Mouse (Mus musculus): ENCODE results near the gene Grrp1. TPM values are rescaled to one million over a fixed set of nuclear protein-coding genes. Genes with fewer than 3 reads are reported as not detected.

The Grrp1 gene
- polyA plus RNA-seq, 1 experiment from 2014 or later, result 16.9 TPM

DNA sequence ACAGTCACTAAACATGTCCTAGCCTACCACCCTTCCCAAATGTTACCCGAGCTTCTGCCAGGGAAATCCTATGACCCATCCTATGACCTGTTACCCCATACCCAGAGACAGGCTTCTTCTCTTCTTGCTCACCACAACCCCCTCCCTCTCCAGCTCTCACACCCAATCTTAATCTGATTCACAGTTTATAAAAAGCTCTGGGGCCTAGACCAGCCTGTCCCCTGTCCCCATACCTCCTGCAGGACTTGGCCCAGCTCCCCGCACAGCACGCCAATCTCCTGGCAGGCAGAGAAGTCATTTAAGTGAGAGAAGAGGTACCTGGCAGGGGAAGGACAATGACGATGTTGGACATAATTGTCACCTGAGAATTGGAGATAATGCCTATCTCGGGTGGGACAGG lies 19.0 kb downstream of the Grrp1 start:
- ATAC-seq (ENCODE audit: low FRiP score), result no peak
- WGBS, result 84% methylated on average over 5 of the region's 5 CpGs

DNA sequence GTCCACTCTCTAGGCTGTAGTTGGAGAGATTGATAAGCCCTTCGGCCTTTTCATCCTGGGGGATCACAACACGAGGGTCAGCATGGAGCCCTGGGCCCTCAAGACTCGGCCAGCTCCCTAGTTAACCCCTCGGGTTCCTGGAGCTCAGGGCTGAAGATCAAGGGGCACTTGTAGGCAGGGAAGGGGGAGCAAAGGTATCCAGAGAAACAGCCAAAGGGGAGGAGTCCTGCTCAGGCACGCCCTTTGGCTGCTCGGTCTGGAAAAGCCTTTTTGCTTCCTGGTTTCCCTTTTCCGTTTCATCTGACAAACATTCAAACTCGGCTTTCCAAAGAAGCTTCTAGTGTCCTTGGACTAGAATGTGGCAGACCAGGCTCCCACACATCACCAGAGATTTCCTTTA lies 23.5 kb downstream of the Grrp1 start:
- DNase-seq (ENCODE audit: low spot score) (no peak), ATAC-seq (ENCODE audit: low FRiP score) (no peak)
- no peak overlapping the region for H3K4me3 ChIP-seq (replicated peaks; ENCODE audit: low read length)
- H3K9ac ChIP-seq, result no peak overlapping the region
- WGBS, result 49% methylated on average over 8 of the region's 8 CpGs
- no peak overlapping the region for H3K4me2 ChIP-seq (replicated peaks)
- H3K27ac ChIP-seq, result no peak overlapping the region
- no peaks in the 10 kb centered on the region for H3K4me1 ChIP-seq (replicated peaks; ENCODE audit: control insufficient read depth, insufficient read depth, low read length)
- no peaks in the 10 kb centered on the region for H3K9me3 ChIP-seq (ENCODE audit: control insufficient read depth, low read length)
- H3K36me3 ChIP-seq (replicated peaks; ENCODE audit: control insufficient read depth, insufficient read depth), result no peaks in the 10 kb centered on the region
- H3K27me3 ChIP-seq (ENCODE audit: control insufficient read depth, insufficient read depth, low read length), result no peaks in the 10 kb centered on the region

More for the DNA sequence above, 19.0 kb downstream of the Grrp1 start:
- no peaks in the 10 kb centered on the region for H3K36me3 ChIP-seq (replicated peaks; ENCODE audit: control insufficient read depth, insufficient read depth)
- 0 out of 2 replicates have a peak, but pooled peaks cover 6% of the 10 kb centered on the region for H3K4me1 ChIP-seq (replicated peaks; ENCODE audit: control insufficient read depth, insufficient read depth, low read length)
- DNase-seq (ENCODE audit: low spot score), result no peak
- H3K4me2 ChIP-seq (replicated peaks), result no peak overlapping the region
- no peaks in the 10 kb centered on the region for H3K9me3 ChIP-seq (ENCODE audit: control insufficient read depth, low read length)
- H3K9ac ChIP-seq, result no peak overlapping the region
- peaks cover 18% of the 10 kb centered on the region for H3K27me3 ChIP-seq (ENCODE audit: control insufficient read depth, insufficient read depth, low read length)
- H3K27ac ChIP-seq, result no peak overlapping the region
- H3K4me3 ChIP-seq (replicated peaks; ENCODE audit: low read length), result no peak overlapping the region

DNA sequence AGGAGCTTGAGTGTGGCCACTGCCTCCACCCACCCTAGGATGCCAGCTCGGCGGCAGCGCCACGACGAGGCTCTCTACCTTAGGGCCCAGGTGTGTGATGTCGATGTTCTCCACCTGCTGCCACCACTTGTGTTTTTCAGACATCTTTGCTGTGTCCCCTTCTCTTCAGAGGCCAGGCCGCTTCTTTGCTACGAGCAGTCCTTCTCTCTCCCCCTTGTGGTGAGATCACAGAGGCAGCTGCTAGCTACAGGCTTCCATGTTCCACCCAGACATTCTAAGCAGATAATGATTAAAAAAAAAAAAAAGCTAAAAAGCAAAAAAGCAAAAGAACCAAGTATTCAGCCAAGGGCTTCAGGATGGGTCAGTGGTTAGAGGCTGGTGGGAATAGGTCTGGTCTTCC lies 26.7 kb downstream of the Grrp1 start, which contains the start of gene Catsper4:
TSS of gene Catsper4 (minus strand) at position 190 of the 400 bp plus-strand sequence.
- Histone ChIP-seq H3K4me2 (replicated peaks) (no peak within 1 kb of the TSS), H3K4me1 (replicated peaks; ENCODE audit: control insufficient read depth, insufficient read depth, low read length) (no peaks in the 10 kb centered on the region), H3K9ac (no peak within 1 kb of the TSS), H3K4me3 (replicated peaks; ENCODE audit: low read length) (no peak within 1 kb of the TSS), H3K27me3 (ENCODE audit: control insufficient read depth, insufficient read depth, low read length) (no peaks in the 10 kb centered on the region), H3K36me3 (replicated peaks; ENCODE audit: control insufficient read depth, insufficient read depth) (no peaks in the 10 kb centered on the region), H3K27ac (no peak within 1 kb of the TSS), H3K9me3 (ENCODE audit: control insufficient read depth, low read length) (no peaks in the 10 kb centered on the region)
- DNase-seq (ENCODE audit: low spot score), result no peak
- 74% methylated on average over 8 of the region's 8 CpGs for WGBS
- ATAC-seq (ENCODE audit: low FRiP score), result no peak

DNA sequence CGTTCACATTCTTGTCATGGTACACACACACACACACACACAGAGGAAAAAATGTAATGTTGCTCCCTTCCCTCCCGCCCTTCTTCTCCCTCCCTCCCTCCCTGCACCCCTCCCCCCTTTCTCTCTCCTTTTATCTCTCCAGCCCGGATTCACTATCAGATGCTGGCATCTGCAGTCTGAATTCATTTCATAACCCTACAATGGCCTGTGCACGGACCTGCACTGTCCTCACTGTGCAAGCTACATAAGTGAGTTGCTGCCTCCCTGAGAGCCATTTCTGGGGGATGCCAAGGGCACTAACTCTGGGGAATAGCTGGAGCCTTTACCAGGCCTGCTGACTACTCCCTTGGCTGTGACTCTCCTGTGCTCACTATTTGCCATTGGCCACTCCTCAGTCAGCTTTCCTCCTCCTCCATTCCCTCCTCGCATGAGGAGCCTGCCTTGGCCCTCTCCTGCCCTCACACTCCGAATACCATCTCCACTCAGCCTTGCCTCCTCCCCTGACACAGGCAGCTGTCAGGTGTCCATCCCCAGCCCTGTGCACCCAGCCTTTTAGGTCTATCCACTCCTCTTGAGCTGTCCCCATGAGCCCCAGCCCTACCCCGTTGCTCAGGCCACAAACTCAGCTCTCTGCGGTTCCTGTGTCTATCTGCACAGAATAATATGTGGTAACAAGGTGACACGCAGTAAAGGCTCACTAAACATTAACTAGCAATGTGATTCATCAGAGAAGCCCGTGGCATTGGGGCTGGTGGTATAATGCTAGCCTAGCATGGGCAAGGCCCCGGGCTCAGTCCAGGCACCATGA lies 30.9 kb downstream of the Grrp1 start:
- Histone ChIP-seq H3K27ac (no peak overlapping the region), H3K9me3 (ENCODE audit: control insufficient read depth, low read length) (no peaks in the 10 kb centered on the region), H3K4me1 (replicated peaks; ENCODE audit: control insufficient read depth, insufficient read depth, low read length) (no peaks in the 10 kb centered on the region), H3K9ac (no peak overlapping the region), H3K4me3 (replicated peaks; ENCODE audit: low read length) (no peak overlapping the region), H3K36me3 (replicated peaks; ENCODE audit: control insufficient read depth, insufficient read depth) (no peaks in the 10 kb centered on the region), H3K4me2 (replicated peaks) (no peak overlapping the region), H3K27me3 (ENCODE audit: control insufficient read depth, insufficient read depth, low read length) (no peaks in the 10 kb centered on the region)
- DNase-seq (ENCODE audit: low spot score) (no peak), ATAC-seq (ENCODE audit: low FRiP score) (no peak)
- 64% methylated on average over 11 of the region's 11 CpGs for WGBS

DNA sequence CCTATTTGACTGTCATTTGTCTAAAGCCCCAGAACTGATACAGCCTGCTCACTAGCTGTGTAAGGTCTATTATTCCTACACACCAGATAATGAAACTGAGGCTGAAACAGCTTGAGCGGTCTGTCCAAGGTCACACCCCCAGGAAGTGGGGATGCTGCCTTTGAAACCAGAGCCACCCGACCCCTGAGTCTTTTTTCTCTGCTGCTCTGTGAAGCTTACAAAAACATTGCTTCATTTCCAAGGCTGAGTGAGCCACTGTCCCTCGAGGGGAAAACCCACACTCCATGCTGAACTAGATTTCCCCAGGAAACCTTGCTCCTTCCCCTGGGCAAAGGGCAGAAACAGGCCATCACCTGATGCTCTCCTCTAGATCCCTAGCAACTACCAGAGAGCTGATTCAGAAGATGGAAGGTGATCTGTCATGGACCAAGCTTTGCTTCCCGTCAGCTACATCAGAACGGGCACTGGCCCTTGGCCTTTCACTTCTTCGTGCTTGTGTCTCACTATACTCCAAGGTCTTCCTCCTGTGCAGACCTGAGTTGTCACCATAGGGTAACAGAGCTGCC lies 47.3 kb downstream of the Grrp1 start:
- Histone ChIP-seq H3K4me1 (replicated peaks; ENCODE audit: control insufficient read depth, insufficient read depth, low read length) (no peaks in the 10 kb centered on the region), H3K27ac (no peak overlapping the region), H3K36me3 (replicated peaks; ENCODE audit: control insufficient read depth, insufficient read depth) (no peaks in the 10 kb centered on the region), H3K27me3 (ENCODE audit: control insufficient read depth, insufficient read depth, low read length) (no peaks in the 10 kb centered on the region), H3K4me2 (replicated peaks) (no peak overlapping the region), H3K9me3 (ENCODE audit: control insufficient read depth, low read length) (no peaks in the 10 kb centered on the region), H3K9ac (no peak overlapping the region), H3K4me3 (replicated peaks; ENCODE audit: low read length) (no peak overlapping the region)
- ATAC-seq (ENCODE audit: low FRiP score) (no peak), DNase-seq (ENCODE audit: low spot score) (no peak)
- 71% methylated on average over 6 of the region's 6 CpGs for WGBS

DNA sequence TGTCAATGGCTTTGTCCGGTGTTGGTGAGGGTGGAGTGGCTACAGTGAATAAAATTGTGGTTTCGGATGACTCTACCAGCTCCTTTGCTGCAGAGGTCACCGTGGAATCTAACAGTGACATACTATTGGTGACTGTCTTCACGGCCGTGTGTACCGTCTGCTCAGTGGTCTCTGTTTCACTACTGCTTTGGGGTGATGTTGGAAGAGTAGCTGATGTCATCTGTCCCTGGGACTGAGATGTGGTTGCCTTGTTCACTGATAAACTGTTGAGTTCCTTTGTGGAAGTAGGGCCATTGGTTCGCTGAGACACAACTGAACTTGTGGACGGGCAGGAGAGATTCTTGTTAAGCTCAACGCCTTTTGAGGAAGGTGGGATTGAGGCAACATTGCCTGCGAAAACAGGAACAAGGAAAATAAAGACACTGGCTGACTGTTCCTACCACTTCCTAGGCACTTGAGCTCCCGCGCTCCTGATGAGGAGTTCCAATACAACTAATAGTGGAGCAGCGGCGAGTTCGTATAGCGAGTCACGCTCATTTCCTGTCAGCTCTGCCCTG lies 50.5 kb downstream of the Grrp1 start:
- ATAC-seq (ENCODE audit: low FRiP score) (no peak), DNase-seq (ENCODE audit: low spot score) (no peak)
- WGBS, result 90% methylated on average over 17 of the region's 17 CpGs

DNA sequence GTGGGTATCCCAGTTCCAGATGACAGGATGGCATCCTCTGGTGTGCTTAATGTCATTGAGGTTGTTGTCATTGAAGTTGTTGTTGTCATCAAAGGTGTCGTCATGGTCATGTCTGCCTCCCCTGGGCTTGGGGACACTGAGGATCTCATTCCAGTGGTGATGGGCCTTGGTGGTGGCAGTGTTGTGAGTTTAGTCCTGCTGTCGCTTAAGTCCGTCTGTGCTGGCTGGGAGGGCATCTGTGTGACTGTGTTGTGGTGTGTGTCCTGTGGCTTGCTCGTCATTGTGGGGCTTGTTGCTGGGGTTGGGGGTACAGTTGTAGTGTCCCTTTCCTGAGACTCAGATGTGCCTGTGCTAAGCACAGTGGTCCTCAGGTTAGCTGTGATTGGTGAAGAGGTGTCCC lies 51.0 kb downstream of the Grrp1 start, which contains the start of gene Gm7534:
TSS of gene Gm7534 (minus strand) at position 101 of the 400 bp plus-strand sequence.
- no peak for DNase-seq (ENCODE audit: low spot score)
- H3K36me3 ChIP-seq (replicated peaks; ENCODE audit: control insufficient read depth, insufficient read depth), result no peaks in the 10 kb centered on the region
- H3K27me3 ChIP-seq (ENCODE audit: control insufficient read depth, insufficient read depth, low read length), result no peaks in the 10 kb centered on the region
- ATAC-seq (ENCODE audit: low FRiP score), result no peak
- H3K9ac ChIP-seq, result no peak within 1 kb of the TSS
- no peak within 1 kb of the TSS for H3K4me2 ChIP-seq (replicated peaks)
- no peaks in the 10 kb centered on the region for H3K4me1 ChIP-seq (replicated peaks; ENCODE audit: control insufficient read depth, insufficient read depth, low read length)
- no peak within 1 kb of the TSS for H3K4me3 ChIP-seq (replicated peaks; ENCODE audit: low read length)
- H3K27ac ChIP-seq, result no peak within 1 kb of the TSS
- no peaks in the 10 kb centered on the region for H3K9me3 ChIP-seq (ENCODE audit: control insufficient read depth, low read length)
- WGBS, result 90% methylated on average over 4 of the region's 4 CpGs

More for the DNA sequence above, 50.5 kb downstream of the Grrp1 start:
- H3K4me1 ChIP-seq (replicated peaks; ENCODE audit: control insufficient read depth, insufficient read depth, low read length), result no peaks in the 10 kb centered on the region
- H3K27me3 ChIP-seq (ENCODE audit: control insufficient read depth, insufficient read depth, low read length), result no peaks in the 10 kb centered on the region
- H3K27ac ChIP-seq, result no peak overlapping the region
- no peaks in the 10 kb centered on the region for H3K9me3 ChIP-seq (ENCODE audit: control insufficient read depth, low read length)
- H3K9ac ChIP-seq, result no peak overlapping the region
- H3K4me3 ChIP-seq (replicated peaks; ENCODE audit: low read length), result no peak overlapping the region
- H3K4me2 ChIP-seq (replicated peaks), result no peak overlapping the region
- H3K36me3 ChIP-seq (replicated peaks; ENCODE audit: control insufficient read depth, insufficient read depth), result no peaks in the 10 kb centered on the region

Other genes with a start within 250 kb of the Grrp1 start
- 0.13 and 0.27 TPM in 2 replicates for gene Lin28a, start 235.3 kb downstream of the Grrp1 start, polyA plus RNA-seq (2014; fragmentation: Nextera tagmentation; extraction: Ambion mirVana)
- gene Zfp683, start 200.3 kb downstream of the Grrp1 start, polyA plus RNA-seq (2014; fragmentation: Nextera tagmentation; extraction: Ambion mirVana), result not detected in 2 replicates
- gene Crybg2, start 193.3 kb downstream of the Grrp1 start, polyA plus RNA-seq (2014; fragmentation: Nextera tagmentation; extraction: Ambion mirVana), result 3.0 and 4.7 TPM in 2 replicates
- 1.7 and 2.4 TPM in 2 replicates for gene Cd52, start 159.0 kb downstream of the Grrp1 start, polyA plus RNA-seq (2014; fragmentation: Nextera tagmentation; extraction: Ambion mirVana)
- 17.5 and 22.2 TPM in 2 replicates for gene Ubxn11, start 151.5 kb downstream of the Grrp1 start, polyA plus RNA-seq (2014; fragmentation: Nextera tagmentation; extraction: Ambion mirVana)
- gene Sh3bgrl3, start 125.3 kb downstream of the Grrp1 start, polyA plus RNA-seq (2014; fragmentation: Nextera tagmentation; extraction: Ambion mirVana), result 429 and 442 TPM in 2 replicates
- gene Cep85, start 67.0 kb downstream of the Grrp1 start, polyA plus RNA-seq (2014; fragmentation: Nextera tagmentation; extraction: Ambion mirVana), result 19.2 and 20.3 TPM in 2 replicates
- not detected in 2 replicates for gene Gm7534, start 51.1 kb downstream of the Grrp1 start, polyA plus RNA-seq (2014; fragmentation: Nextera tagmentation; extraction: Ambion mirVana)
- 0.13 TPM in 1 of 2 replicates, not detected in the other for gene Catsper4, start 26.7 kb downstream of the Grrp1 start, polyA plus RNA-seq (2014; fragmentation: Nextera tagmentation; extraction: Ambion mirVana)
- gene Cnksr1, start 15.7 kb downstream of the Grrp1 start, polyA plus RNA-seq (2014; fragmentation: Nextera tagmentation; extraction: Ambion mirVana), result 0.13 and 0.31 TPM in 2 replicates
- 0.32 TPM in 1 of 2 replicates, not detected in the other for gene E130218I03Rik, start 10.4 kb downstream of the Grrp1 start, polyA plus RNA-seq (2014; fragmentation: Nextera tagmentation; extraction: Ambion mirVana)
- 12.5 and 14.4 TPM in 2 replicates for gene Zfp593, start 8.5 kb downstream of the Grrp1 start, polyA plus RNA-seq (2014; fragmentation: Nextera tagmentation; extraction: Ambion mirVana)
- 0.35 and 0.87 TPM in 2 replicates for gene Gm30191, start 7.2 kb downstream of the Grrp1 start, polyA plus RNA-seq (2014; fragmentation: Nextera tagmentation; extraction: Ambion mirVana)
- 38.5 and 45.1 TPM in 2 replicates for gene Pdik1l, start 33.8 kb upstream of the Grrp1 start, polyA plus RNA-seq (2014; fragmentation: Nextera tagmentation; extraction: Ambion mirVana)
- 0.23 TPM in 1 of 2 replicates, not detected in the other for gene Trim63, start 61.0 kb upstream of the Grrp1 start, polyA plus RNA-seq (2014; fragmentation: Nextera tagmentation; extraction: Ambion mirVana)
- gene Slc30a2, start 89.1 kb upstream of the Grrp1 start, polyA plus RNA-seq (2014; fragmentation: Nextera tagmentation; extraction: Ambion mirVana), result 0.13 and 0.14 TPM in 2 replicates
- 0.30 and 0.58 TPM in 2 replicates for gene Extl1, start 129.7 kb upstream of the Grrp1 start, polyA plus RNA-seq (2014; fragmentation: Nextera tagmentation; extraction: Ambion mirVana)
- 6.8 and 6.9 TPM in 2 replicates for gene Pafah2, start 142.2 kb upstream of the Grrp1 start, polyA plus RNA-seq (2014; fragmentation: Nextera tagmentation; extraction: Ambion mirVana)
- gene Stmn1, start 214.2 kb upstream of the Grrp1 start, polyA plus RNA-seq (2014; fragmentation: Nextera tagmentation; extraction: Ambion mirVana), result 5,273 and 5,278 TPM in 2 replicates
- gene Paqr7, start 242.6 kb upstream of the Grrp1 start, polyA plus RNA-seq (2014; fragmentation: Nextera tagmentation; extraction: Ambion mirVana), result 11.5 and 12.4 TPM in 2 replicates

All from hindbrain, embryonic 14.5 days (tissue).